Mouse (Mus musculus) retina, adult 2 months (tissue): ENCODE measurements around the gene Cabp2.
"Not testable (repeated sequence)": the region's sequence is repeated elsewhere in the genome, so short reads cannot be mapped to it uniquely, and the experiment has no call there.

Source experiments
- DNase-seq: peaks from one replicate; pipeline ENCODE4 v3.0.0-alpha.2; 2012; ENCODE audit warnings: low read depth, low spot score

Cabp2 gene

GRCm38 (mm10) chr19:4055947-4056693, 25.3 kb upstream of the Cabp2 start:
- no peak for DNase-seq

DNA sequence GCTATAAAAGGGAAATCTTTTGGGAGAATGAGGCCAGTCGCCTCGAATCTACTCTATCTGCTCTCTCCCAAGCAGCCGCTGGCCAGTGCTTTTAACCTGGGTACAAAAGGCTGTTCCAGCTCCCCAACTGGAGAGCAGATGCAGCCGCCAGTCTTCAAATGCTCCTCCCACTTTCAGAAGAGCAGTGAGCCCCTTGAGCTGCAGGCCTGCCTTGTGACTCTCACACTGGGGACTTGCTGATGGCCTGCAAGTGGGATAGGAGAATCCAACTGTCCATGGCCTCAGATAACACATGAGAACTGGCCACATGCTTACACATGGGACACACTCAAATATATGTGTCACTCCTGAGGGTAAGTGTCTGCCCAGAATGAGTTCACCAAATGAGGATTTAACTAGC, 24.7 kb upstream of the Cabp2 start:
- DNase-seq, result no peak

- DNase-seq, result no peak
These were observed 24.0 kb upstream of the Cabp2 start for GRCm38 (mm10) chr19:4057389-4057788.

- no peak for DNase-seq
These were observed 23.4 kb upstream of the Cabp2 start for GRCm38 (mm10) chr19:4057962-4058361.

- no peak for DNase-seq
These were observed 22.8 kb upstream of the Cabp2 start for GRCm38 (mm10) chr19:4058581-4058980.

DNA sequence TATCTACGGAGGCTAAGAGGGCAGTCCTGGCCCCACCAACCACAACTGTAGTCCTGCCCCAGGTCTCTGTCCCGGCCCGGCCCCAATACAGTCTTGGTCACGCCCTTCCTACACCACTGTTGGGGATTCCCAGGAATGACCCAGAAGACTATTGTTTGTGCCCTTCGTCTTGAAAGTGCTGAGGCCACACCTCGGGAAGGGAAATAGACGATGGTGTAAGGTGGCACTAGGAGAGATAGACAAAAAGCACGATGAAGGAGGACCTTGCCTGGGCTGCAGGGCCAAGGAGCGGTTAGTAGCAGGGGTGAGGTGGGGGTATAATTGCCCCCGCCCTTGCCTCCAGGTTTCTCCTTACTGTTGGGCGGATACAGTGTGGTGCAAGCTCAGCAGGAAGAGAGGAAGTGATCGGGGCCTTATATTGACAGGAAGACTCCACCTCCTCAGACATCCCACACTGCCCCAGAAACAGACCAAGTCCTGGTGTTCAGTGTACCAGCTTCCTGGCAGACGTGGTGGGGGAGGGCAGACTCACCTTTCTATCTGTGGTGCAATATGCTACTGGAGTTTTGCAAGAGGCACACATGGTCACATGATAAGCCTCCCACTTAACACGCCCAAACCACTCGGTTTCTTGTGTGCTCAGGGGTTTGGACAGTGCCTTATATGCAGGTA, 22.2 kb upstream of the Cabp2 start, which contains the start of gene Gstp3:
TSS of gene Gstp3 (minus strand) at position 501 of the 672 bp plus-strand sequence.
- DNase-seq, result no peak

- DNase-seq, result not testable (repeated sequence)
These were observed 21.1 kb upstream of the Cabp2 start for GRCm38 (mm10) chr19:4060044-4060898.

GRCm38 (mm10) chr19:4060899-4061465, 20.4 kb upstream of the Cabp2 start:
- no peak for DNase-seq

GRCm38 (mm10) chr19:4063357-4063756, 18.0 kb upstream of the Cabp2 start:
- DNase-seq, result not testable (repeated sequence)

DNA sequence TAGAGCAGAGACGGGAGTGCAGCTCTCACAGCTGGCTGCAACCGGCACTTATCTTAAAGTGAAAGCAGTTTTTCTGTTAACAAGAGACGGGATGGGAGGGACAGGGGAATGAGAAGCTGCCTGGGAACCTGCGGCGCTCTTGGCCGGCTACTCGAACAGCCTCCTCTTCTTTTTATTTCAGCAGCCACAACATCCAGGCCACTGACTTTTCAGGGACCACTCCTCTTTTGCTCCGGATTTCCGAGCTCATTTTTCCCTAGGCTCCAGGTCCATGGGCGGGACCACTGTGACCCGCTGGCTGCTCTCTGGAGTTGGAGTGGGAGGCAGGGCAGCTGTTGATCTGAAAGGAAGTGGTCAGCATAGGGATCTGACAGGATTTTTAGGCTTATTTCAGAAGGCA, 16.9 kb upstream of the Cabp2 start:
- DNase-seq, result not testable (repeated sequence)

DNA sequence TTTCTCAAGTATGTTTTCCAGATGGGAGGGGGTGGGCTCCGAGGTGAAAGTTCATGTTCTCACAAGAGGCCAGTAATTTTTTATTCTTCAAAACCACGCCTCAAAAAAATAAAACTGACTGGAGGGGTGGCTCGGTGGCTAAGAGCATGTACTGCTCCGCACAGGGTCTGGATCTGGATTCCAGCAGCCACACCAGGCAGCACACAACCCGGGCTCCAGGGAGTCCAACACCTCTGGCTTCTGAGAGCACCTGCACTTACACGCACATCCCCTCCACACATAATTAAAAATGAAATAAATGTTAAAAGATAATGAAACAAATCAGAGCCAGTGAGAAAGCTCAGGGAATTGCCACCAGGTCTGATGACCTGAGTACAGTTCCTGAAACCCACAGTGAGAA, 15.1 kb upstream of the Cabp2 start:
- no peak for DNase-seq

DNA sequence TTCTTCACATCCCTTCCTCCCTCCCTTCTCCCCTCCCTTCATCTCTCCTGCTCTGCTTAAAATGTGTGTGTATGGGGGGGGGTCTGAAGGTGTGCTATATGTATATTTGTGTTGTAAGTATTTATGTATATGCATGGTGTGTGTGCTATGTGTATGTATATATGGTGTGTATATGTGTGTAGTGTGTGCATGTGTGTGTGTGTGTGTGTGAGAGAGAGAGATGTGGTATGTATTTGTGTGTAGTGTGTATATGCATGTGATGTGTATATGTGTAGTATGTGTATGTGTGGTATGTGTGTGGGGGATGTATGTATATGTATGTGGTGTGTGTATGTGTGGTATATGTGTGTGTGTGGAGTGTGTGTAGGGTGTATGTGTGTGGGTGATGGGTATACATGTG, 14.5 kb upstream of the Cabp2 start:
- DNase-seq, result no peak

DNA sequence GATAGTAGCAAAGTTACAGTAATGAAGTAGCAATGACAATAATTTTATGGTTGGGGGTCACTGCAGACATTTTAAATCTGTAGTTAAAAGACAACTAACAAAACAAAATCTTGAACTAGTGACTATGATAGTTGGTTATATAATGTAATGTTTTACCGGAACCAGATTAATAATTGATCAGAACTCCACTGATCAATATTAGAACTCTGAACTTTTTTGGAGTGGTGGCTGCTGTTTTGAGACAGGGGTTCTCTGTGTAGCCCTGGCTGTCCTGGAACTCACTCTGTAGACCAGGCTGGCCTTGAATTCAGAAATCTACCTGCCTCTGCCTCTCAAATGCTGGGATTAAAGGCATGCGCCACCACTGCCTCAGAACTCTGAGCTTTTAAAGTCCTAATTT, 13.1 kb upstream of the Cabp2 start:
- DNase-seq, result not testable (repeated sequence)

DNA sequence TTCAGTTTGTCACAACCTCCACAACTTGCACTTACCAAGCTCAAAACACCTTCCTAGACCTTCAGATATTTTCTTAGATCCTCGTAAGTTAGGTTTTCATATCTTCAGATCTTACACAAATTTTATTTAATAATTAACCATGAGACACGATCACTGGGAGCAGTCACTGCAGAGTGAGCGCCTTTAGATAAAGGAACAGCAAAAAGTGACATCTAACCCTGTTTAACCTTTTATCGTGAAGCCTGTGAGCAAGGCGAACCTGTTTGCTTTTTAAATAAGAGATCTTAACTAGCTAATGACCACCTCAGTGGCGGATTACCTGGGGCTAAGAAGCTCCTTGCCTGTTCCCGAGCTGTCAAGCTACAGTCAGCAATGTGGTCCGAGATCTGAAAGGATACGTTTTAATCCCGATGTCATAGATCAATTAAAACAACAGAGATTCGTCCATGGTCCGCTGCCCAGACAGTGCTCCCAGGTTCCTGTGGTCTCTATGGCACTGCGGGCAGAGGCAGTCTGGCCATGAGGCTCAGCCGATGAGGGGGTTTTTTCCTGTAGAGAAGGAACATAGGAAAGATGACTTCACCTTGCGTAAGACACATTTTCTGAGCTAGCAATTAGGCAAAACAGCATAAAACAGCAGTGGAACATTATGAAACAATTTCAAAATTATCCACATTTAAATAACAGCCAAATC, 12.5 kb upstream of the Cabp2 start:
- no peak for DNase-seq

DNA sequence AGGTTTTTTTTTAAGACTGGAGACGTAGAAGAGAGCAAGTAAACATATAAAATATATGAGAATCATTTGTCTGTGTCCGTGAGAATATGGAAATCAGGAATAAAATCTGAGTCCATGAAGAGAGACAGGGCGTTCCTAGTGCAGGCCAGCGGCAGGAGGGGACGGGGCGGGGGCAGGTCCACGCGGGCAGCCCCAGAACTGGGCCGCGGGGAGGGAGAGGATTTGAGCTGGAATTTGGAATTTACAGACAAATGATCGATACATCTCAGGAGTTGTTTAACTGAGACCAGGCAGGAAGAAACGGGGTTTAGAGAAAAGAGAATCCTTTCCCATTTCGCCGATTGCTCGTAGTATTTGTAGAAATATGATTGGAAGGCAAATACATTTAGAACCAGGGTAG, 11.1 kb upstream of the Cabp2 start:
- DNase-seq, result no peak

GRCm38 (mm10) chr19:4070756-4071155, 10.6 kb upstream of the Cabp2 start:
- no peak for DNase-seq

GRCm38 (mm10) chr19:4071406-4071805, 10.0 kb upstream of the Cabp2 start:
- DNase-seq, result no peak

GRCm38 (mm10) chr19:4072706-4073424, 8.5 kb upstream of the Cabp2 start:
- DNase-seq, result no peak

DNA sequence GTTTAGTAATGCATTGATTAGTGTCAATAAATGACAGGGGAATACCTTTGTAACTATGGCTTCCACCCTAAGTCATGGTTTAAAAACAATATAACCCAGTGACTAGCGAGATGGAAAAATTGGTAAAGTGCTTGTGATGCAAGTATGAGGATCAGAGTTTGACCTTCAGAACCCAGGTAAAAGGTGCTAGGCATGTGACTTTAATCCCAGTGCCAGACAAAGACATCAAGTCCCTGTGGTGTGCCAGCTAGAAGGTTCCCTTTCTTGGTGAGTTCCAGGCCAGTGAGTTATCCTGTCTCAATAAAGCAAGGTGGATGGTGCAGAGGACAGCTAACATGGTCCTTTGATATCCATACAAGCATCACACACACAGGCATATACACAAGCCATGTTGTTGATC, 5.8 kb upstream of the Cabp2 start:
- no peak for DNase-seq

GRCm38 (mm10) chr19:4079594-4079993, 1.8 kb upstream of the Cabp2 start:
- DNase-seq, result no peak
